Mouse (Mus musculus) bone marrow macrophage, adult 2 months (primary cell): ENCODE measurements around the gene Pqbp1. TPM values are rescaled to one million over a fixed set of nuclear protein-coding genes. Genes with fewer than 3 reads are reported as not detected.

ENCODE experiments used
- H3K27ac ChIP-seq: 2 replicates; pipeline ENCODE4 v1.5.1; 2012; ENCODE audit warnings: low read depth, low read length; ENCODE audit not compliant: insufficient read depth
- H3K4me1 ChIP-seq: 2 replicates; pipeline ENCODE4 v1.6.1; 2012; ENCODE audit warnings: low read length; ENCODE audit not compliant: control insufficient read depth, insufficient read depth
- H3K4me3 ChIP-seq: 2 replicates; pipeline ENCODE4 v1.5.1; 2012; ENCODE audit warnings: mild to moderate bottlenecking, low read length, moderate library complexity; ENCODE audit not compliant: insufficient read depth
- CTCF ChIP-seq: IDR thresholded peaks from 2 replicates; pipeline ENCODE4 v1.5.1; 2012; ENCODE audit warnings: low read depth, mild to moderate bottlenecking, low read length, moderate library complexity
- POLR2A ChIP-seq: IDR thresholded peaks from 2 replicates; pipeline ENCODE4 v1.6.1; 2012; ENCODE audit warnings: mild to moderate bottlenecking, low read depth, low read length, borderline replicate concordance
- polyA plus RNA-seq: library from polyadenylated mRNA; stranded (reverse); fragments of >200 nt; gene quantifications from 2 replicates; pipeline ENCODE4 v1.2.4, GENCODE M21; 2012; ENCODE audit not compliant: missing spikeins, insufficient read depth, insufficient read length

Pqbp1 gene
- polyA plus RNA-seq, 1 experiment: 62.2 TPM

- Histone ChIP-seq H3K4me3 (peak overlapping the region; percentile 68), H3K27ac (0 out of 2 replicates have a peak overlapping the region, but pooled peaks have one; percentile 3), H3K4me1 (peaks cover 8% of the 10 kb centered on the region)
- TF ChIP-seq CTCF: no peak
- no peak for TF ChIP-seq POLR2A
These were observed 20.6 kb downstream of the Pqbp1 start for GRCm38 (mm10) chrX:7878495-7878894.

- Histone ChIP-seq H3K4me3 (peak within 1 kb of the TSS; percentile 68), H3K4me1 (peaks cover 8% of the 10 kb centered on the region), H3K27ac (0 out of 2 replicates have a peak within 1 kb of the TSS, but pooled peaks have one; percentile 3)
- TF ChIP-seq CTCF (no peak), POLR2A (no peak)
These were observed 21.1 kb downstream of the Pqbp1 start, which contains the start of gene Pim2 for GRCm38 (mm10) chrX:7878007-7878419. Pim2 (plus strand) TSS chrX:7878262.

- Histone ChIP-seq H3K4me1 (peaks cover 38% of the 10 kb centered on the region), H3K27ac (no peak overlapping the region), H3K4me3 (no peak overlapping the region)
- TF ChIP-seq POLR2A (no peak), CTCF (no peak)
These were observed 29.2 kb downstream of the Pqbp1 start for GRCm38 (mm10) chrX:7869826-7870225.

GRCm38 (mm10) chrX:7868506-7868905 lies 30.6 kb downstream of the Pqbp1 start:
- Histone ChIP-seq H3K27ac (no peak overlapping the region), H3K4me3 (no peak overlapping the region), H3K4me1 (peaks cover 40% of the 10 kb centered on the region)
- TF ChIP-seq POLR2A (no peak), CTCF (no peak)

- H3K27ac ChIP-seq: no peak overlapping the region
These were observed 31.9 kb downstream of the Pqbp1 start for GRCm38 (mm10) chrX:7867141-7867540.

GRCm38 (mm10) chrX:7865786-7866185 lies 33.3 kb downstream of the Pqbp1 start:
- peak overlapping the region; percentile 23; the same call in 1 of the 2 replicates for H3K4me3 ChIP-seq

More at GRCm38 (mm10) chrX:7867141-7867540, 31.9 kb downstream of the Pqbp1 start:
- TF ChIP-seq POLR2A (no peak), CTCF (no peak)
- Histone ChIP-seq H3K4me3 (no peak overlapping the region), H3K4me1 (peaks cover 47% of the 10 kb centered on the region)

GRCm38 (mm10) chrX:7865343-7865742 lies 33.7 kb downstream of the Pqbp1 start:
- no peak for TF ChIP-seq CTCF
- TF ChIP-seq POLR2A: no peak
- H3K4me3 ChIP-seq: peak overlapping the region; percentile 23; the same call in 1 of the 2 replicates
- H3K4me1 ChIP-seq: peaks cover 56% of the 10 kb centered on the region
- H3K27ac ChIP-seq: peak overlapping the region; percentile 86

More at GRCm38 (mm10) chrX:7865786-7866185, 33.3 kb downstream of the Pqbp1 start:
- TF ChIP-seq CTCF: no peak
- TF ChIP-seq POLR2A: no peak
- Histone ChIP-seq H3K4me1 (peaks cover 56% of the 10 kb centered on the region), H3K27ac (peak overlapping the region; percentile 86)

GRCm38 (mm10) chrX:7864551-7864950 lies 34.5 kb downstream of the Pqbp1 start:
- Histone ChIP-seq H3K27ac (peak overlapping the region; percentile 86), H3K4me1 (peaks cover 56% of the 10 kb centered on the region), H3K4me3 (no peak overlapping the region)
- no peak for TF ChIP-seq POLR2A
- TF ChIP-seq CTCF: no peak

- Histone ChIP-seq H3K27ac (no peak overlapping the region), H3K4me3 (no peak overlapping the region), H3K4me1 (peaks cover 54% of the 10 kb centered on the region)
- no peak for TF ChIP-seq CTCF
- no peak for TF ChIP-seq POLR2A
These were observed 35.9 kb downstream of the Pqbp1 start for GRCm38 (mm10) chrX:7863181-7863580.

GRCm38 (mm10) chrX:7859191-7859753 lies 39.8 kb downstream of the Pqbp1 start:
- Histone ChIP-seq H3K4me1 (peaks cover 19% of the 10 kb centered on the region), H3K27ac (no peak overlapping the region), H3K4me3 (no peak overlapping the region)
- TF ChIP-seq POLR2A (no peak), CTCF (no peak)
